Mouse (Mus musculus) midbrain, embryonic 13.5 days (tissue): ENCODE measurements around the gene 4930470P17Rik. TPM values are rescaled to one million over a fixed set of nuclear protein-coding genes. Genes with fewer than 3 reads are reported as not detected.

Experiments used
- ATAC-seq: fragments of 200-750 bp; cut with Nextera tagmentation; 2 replicates; pipeline ENCODE4 v1.8.0; 2017; ENCODE audit warnings: mild to moderate bottlenecking, moderate TSS enrichment, moderate library complexity
- H3K27ac ChIP-seq: fragments of 300-500 bp; sonication (generic); 2 replicates; pipeline ENCODE4 v1.5.1; 2015; ENCODE audit warnings: inconsistent platforms, mild to moderate bottlenecking, moderate library complexity
- H3K27me3 ChIP-seq: fragments of 300-500 bp; sonication (generic); 2 replicates; pipeline ENCODE4 v1.6.1; 2015; ENCODE audit warnings: mild to moderate bottlenecking, inconsistent platforms
- H3K36me3 ChIP-seq: fragments of 300-500 bp; sonication (generic); 2 replicates; pipeline ENCODE4 v1.6.1; 2015; ENCODE audit warnings: mild to moderate bottlenecking, inconsistent platforms
- H3K4me1 ChIP-seq: fragments of 300-500 bp; sonication (generic); replicated peaks from 2 replicates; pipeline ENCODE4 v1.6.1; 2015; ENCODE audit warnings: inconsistent platforms
- H3K4me2 ChIP-seq: fragments of 300-500 bp; sonication (generic); replicated peaks from 2 replicates; pipeline ENCODE4 v1.6.1; 2015; ENCODE audit warnings: moderate library complexity, mild to moderate bottlenecking, inconsistent platforms
- H3K4me3 ChIP-seq: fragments of 300-500 bp; sonication (generic); replicated peaks from 2 replicates; pipeline ENCODE4 v1.5.1; 2015; ENCODE audit warnings: mild to moderate bottlenecking, inconsistent platforms
- H3K9ac ChIP-seq: fragments of 300-500 bp; sonication (generic); replicated peaks from 2 replicates; pipeline ENCODE4 v1.6.1; 2015; ENCODE audit warnings: mild to moderate bottlenecking, inconsistent platforms
- H3K9me3 ChIP-seq: fragments of 300-500 bp; sonication (generic); 2 replicates; pipeline ENCODE4 v1.6.1; 2016; ENCODE audit warnings: mild to moderate bottlenecking, inconsistent platforms
- WGBS: fragments of 180-500 bp; shearing (Covaris S2); methylation state at CpG from one replicate; pipeline ENCODE4 v1.1.7; 2015; 5-methylcytosine and 5-hydroxymethylcytosine counted together
- polyA plus RNA-seq: library from polyadenylated mRNA; unstranded; fragments of >200 nt; fragmentation: Nextera tagmentation; extraction: Ambion mirVana; gene quantifications from 2 replicates; pipeline ENCODE4 v1.2.1, GENCODE M21; 2015

Gene 4930470P17Rik
- polyA plus RNA-seq, 1 experiment from 2014 or later = not detected

- no peaks in the 10 kb centered on the region for H3K9me3 ChIP-seq
- no peaks in the 10 kb centered on the region for H3K36me3 ChIP-seq
- WGBS = 86% methylated on average over 3 of the region's 3 CpGs
- no peaks in the 10 kb centered on the region for H3K27me3 ChIP-seq
- H3K4me1 ChIP-seq = no peaks in the 10 kb centered on the region
- no peak for ATAC-seq
- H3K9ac ChIP-seq = no peak overlapping the region
- H3K4me2 ChIP-seq = no peak overlapping the region
- H3K27ac ChIP-seq = no peak overlapping the region
- H3K4me3 ChIP-seq = no peak overlapping the region
Observed at GRCm38 (mm10) chr2:170577502-170577901, 24.3 kb downstream of the 4930470P17Rik start.

GRCm38 (mm10) chr2:170576077-170576476 is 25.7 kb downstream of the 4930470P17Rik start:
- 76% methylated on average over 12 of the region's 12 CpGs for WGBS
- no peaks in the 10 kb centered on the region for H3K4me1 ChIP-seq
- H3K9ac ChIP-seq = no peak overlapping the region
- H3K36me3 ChIP-seq = no peaks in the 10 kb centered on the region
- no peaks in the 10 kb centered on the region for H3K27me3 ChIP-seq
- no peak for ATAC-seq
- no peak overlapping the region for H3K27ac ChIP-seq
- H3K4me3 ChIP-seq = no peak overlapping the region
- no peaks in the 10 kb centered on the region for H3K9me3 ChIP-seq
- no peak overlapping the region for H3K4me2 ChIP-seq

- Histone ChIP-seq H3K9ac (no peak overlapping the region), H3K27ac (no peak overlapping the region), H3K4me2 (no peak overlapping the region), H3K9me3 (no peaks in the 10 kb centered on the region), H3K36me3 (no peaks in the 10 kb centered on the region), H3K4me3 (no peak overlapping the region), H3K27me3 (no peaks in the 10 kb centered on the region), H3K4me1 (no peaks in the 10 kb centered on the region)
- no peak for ATAC-seq
- 92% methylated on average over 8 of the region's 8 CpGs for WGBS
Observed at GRCm38 (mm10) chr2:170564995-170565394, 36.8 kb downstream of the 4930470P17Rik start.

DNA sequence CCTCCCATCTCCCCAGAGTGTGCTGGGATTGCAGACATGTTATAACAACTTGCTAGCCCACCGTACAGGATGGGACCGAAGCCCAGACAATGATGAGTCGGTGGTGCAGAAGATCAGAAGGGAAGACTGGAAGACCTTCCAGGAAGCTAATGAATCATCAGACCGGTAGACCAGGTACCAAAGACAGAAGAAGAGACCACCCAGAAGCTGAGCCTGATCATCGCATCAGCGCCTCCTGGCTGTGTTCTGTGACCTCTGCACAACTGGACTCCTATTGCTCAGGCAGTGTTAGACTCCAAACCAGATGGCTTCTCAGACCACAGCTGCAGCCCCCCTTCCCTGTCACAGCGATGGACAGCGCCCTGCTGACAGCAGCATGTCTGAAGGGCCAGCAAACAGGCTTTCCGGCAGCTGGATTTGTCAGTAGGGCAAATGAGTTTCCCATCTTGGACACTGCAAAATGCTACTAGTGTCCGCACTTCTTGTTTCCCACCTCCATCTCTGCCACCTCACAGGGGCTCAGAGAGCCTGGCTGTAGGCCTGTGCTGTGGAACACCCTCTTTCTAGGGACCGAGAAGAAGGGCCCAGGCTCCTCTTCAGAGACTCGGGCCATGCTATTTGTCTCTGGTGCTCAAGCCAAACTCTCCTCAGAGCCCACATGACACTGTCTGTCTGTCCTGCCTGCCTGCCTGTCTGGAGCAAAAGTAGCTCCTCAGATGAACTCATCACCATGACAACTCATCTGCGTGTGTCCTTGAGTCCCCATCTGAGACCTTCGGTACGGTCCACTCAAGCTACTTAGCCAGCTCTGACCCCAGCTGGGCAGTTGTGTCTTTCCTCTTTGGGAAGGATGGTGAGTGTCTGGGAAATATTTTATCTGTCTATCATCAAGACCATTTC is 37.6 kb downstream of the 4930470P17Rik start:
- WGBS = 77% methylated on average over 15 of the region's 15 CpGs
- Histone ChIP-seq H3K36me3 (no peaks in the 10 kb centered on the region), H3K9me3 (no peaks in the 10 kb centered on the region), H3K27ac (no peak overlapping the region), H3K4me3 (no peak overlapping the region), H3K27me3 (no peaks in the 10 kb centered on the region), H3K9ac (no peak overlapping the region), H3K4me2 (no peak overlapping the region), H3K4me1 (no peaks in the 10 kb centered on the region)
- no peak for ATAC-seq

GRCm38 (mm10) chr2:170552088-170552487 is 49.7 kb downstream of the 4930470P17Rik start:
- no peak overlapping the region for H3K9ac ChIP-seq
- WGBS = 72% methylated on average over 7 of the region's 7 CpGs

GRCm38 (mm10) chr2:170550240-170550639 is 51.6 kb downstream of the 4930470P17Rik start:
- Histone ChIP-seq H3K4me1 (peaks cover 17% of the 10 kb centered on the region), H3K27ac (no peak overlapping the region), H3K36me3 (no peaks in the 10 kb centered on the region), H3K9ac (no peak overlapping the region), H3K4me3 (no peak overlapping the region), H3K27me3 (no peaks in the 10 kb centered on the region), H3K4me2 (no peak overlapping the region), H3K9me3 (no peaks in the 10 kb centered on the region)
- 58% methylated on average over 5 of the region's 5 CpGs for WGBS
- ATAC-seq = 0 out of 2 replicates have a peak, but pooled peaks have one; percentile 31

More at GRCm38 (mm10) chr2:170552088-170552487, 49.7 kb downstream of the 4930470P17Rik start:
- Histone ChIP-seq H3K27me3 (no peaks in the 10 kb centered on the region), H3K27ac (no peak overlapping the region), H3K9me3 (no peaks in the 10 kb centered on the region), H3K4me3 (no peak overlapping the region), H3K4me2 (no peak overlapping the region), H3K36me3 (no peaks in the 10 kb centered on the region), H3K4me1 (peaks cover 17% of the 10 kb centered on the region)
- ATAC-seq = no peak

GRCm38 (mm10) chr2:170549146-170549545 is 52.7 kb downstream of the 4930470P17Rik start:
- Histone ChIP-seq H3K9ac (no peak overlapping the region), H3K4me2 (no peak overlapping the region), H3K9me3 (no peaks in the 10 kb centered on the region), H3K36me3 (no peaks in the 10 kb centered on the region), H3K4me1 (peaks cover 17% of the 10 kb centered on the region), H3K27me3 (no peaks in the 10 kb centered on the region), H3K27ac (no peak overlapping the region), H3K4me3 (no peak overlapping the region)
- 78% methylated on average over 2 of the region's 2 CpGs for WGBS
- ATAC-seq = no peak

- no peak overlapping the region for H3K4me3 ChIP-seq
- peaks cover 17% of the 10 kb centered on the region for H3K4me1 ChIP-seq
- WGBS = 34% methylated on average over 4 of the region's 4 CpGs
- ATAC-seq = 0 out of 2 replicates have a peak, but pooled peaks have one; percentile 43
- no peaks in the 10 kb centered on the region for H3K36me3 ChIP-seq
- no peak overlapping the region for H3K27ac ChIP-seq
- no peak overlapping the region for H3K4me2 ChIP-seq
- H3K27me3 ChIP-seq = no peaks in the 10 kb centered on the region
- H3K9me3 ChIP-seq = no peaks in the 10 kb centered on the region
- H3K9ac ChIP-seq = no peak overlapping the region
Observed at GRCm38 (mm10) chr2:170548046-170548445, 53.8 kb downstream of the 4930470P17Rik start.

- Histone ChIP-seq H3K4me3 (no peak overlapping the region), H3K27ac (peak overlapping the region; percentile 19; the same call in 1 of the 2 replicates), H3K9ac (no peak overlapping the region), H3K4me2 (no peak overlapping the region), H3K9me3 (no peaks in the 10 kb centered on the region), H3K4me1 (peaks cover 17% of the 10 kb centered on the region), H3K27me3 (no peaks in the 10 kb centered on the region), H3K36me3 (no peaks in the 10 kb centered on the region)
- ATAC-seq = no peak
- WGBS = 18% methylated on average over 6 of the region's 6 CpGs
Observed at GRCm38 (mm10) chr2:170547526-170547925, 54.3 kb downstream of the 4930470P17Rik start.

- Histone ChIP-seq H3K4me1 (peaks cover 14% of the 10 kb centered on the region), H3K9ac (no peak overlapping the region), H3K4me3 (no peak overlapping the region), H3K9me3 (no peaks in the 10 kb centered on the region), H3K27ac (no peak overlapping the region), H3K27me3 (no peaks in the 10 kb centered on the region), H3K36me3 (no peaks in the 10 kb centered on the region), H3K4me2 (no peak overlapping the region)
- no peak for ATAC-seq
- 67% methylated on average over 4 of the region's 4 CpGs for WGBS
Observed at GRCm38 (mm10) chr2:170545745-170546144, 56.1 kb downstream of the 4930470P17Rik start.

DNA sequence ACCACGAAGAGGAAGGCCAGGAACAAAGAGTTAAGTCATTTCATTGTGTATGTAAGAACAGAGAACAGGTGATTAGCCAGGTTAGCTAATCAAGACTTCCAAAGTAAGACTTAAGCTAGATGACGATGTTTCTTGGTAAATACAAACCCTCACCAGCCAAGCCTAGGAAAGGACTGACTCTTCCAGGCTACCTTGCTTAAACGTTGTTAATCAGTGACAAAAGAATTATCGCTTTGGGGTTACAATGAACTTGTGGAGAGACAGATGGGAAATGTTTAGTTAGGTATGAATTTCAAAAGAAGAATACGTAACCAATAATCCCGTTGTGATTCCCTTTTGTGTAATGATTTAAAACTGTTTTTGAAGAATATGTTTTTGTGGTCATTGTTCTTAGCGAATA is 56.9 kb downstream of the 4930470P17Rik start:
- Histone ChIP-seq H3K9ac (no peak overlapping the region), H3K36me3 (no peaks in the 10 kb centered on the region), H3K9me3 (no peaks in the 10 kb centered on the region), H3K27me3 (no peaks in the 10 kb centered on the region), H3K4me3 (no peak overlapping the region), H3K4me2 (no peak overlapping the region), H3K4me1 (peaks cover 13% of the 10 kb centered on the region), H3K27ac (no peak overlapping the region)
- 85% methylated on average over 7 of the region's 7 CpGs for WGBS
- ATAC-seq = no peak

DNA sequence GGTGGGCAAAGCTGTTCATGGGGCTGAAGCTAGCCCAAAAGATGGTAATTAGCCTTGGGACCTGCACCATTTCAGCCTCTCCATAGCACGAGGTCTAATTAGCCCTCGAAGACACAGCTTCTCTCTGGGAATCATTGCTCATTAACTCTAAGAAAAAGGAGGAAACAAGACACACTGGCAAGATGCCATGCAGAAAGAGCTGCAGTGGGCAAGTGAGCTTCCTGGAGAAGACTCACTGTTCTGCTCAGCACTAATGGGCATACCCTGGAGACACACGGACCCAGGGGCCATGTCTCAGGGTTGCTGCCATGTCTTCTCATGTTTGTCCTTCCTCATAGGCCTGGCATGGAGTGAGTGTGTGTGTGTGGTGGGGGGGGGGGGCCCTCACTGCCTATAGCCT is 57.7 kb downstream of the 4930470P17Rik start:
- Histone ChIP-seq H3K36me3 (no peaks in the 10 kb centered on the region), H3K27ac (no peak overlapping the region), H3K9me3 (no peaks in the 10 kb centered on the region), H3K4me2 (no peak overlapping the region), H3K27me3 (no peaks in the 10 kb centered on the region), H3K9ac (no peak overlapping the region), H3K4me1 (peaks cover 12% of the 10 kb centered on the region), H3K4me3 (no peak overlapping the region)
- no peak for ATAC-seq
- 72% methylated on average over 3 of the region's 3 CpGs for WGBS
